Mouse (Mus musculus): Measurements from ENCODE around the gene Bri3. TPM values are rescaled to one million over a fixed set of nuclear protein-coding genes. Genes with fewer than 3 reads are reported as not detected.

Gene Bri3
- polyA plus RNA-seq, 1 experiment from 2014 or later, result 313 TPM

DNA sequence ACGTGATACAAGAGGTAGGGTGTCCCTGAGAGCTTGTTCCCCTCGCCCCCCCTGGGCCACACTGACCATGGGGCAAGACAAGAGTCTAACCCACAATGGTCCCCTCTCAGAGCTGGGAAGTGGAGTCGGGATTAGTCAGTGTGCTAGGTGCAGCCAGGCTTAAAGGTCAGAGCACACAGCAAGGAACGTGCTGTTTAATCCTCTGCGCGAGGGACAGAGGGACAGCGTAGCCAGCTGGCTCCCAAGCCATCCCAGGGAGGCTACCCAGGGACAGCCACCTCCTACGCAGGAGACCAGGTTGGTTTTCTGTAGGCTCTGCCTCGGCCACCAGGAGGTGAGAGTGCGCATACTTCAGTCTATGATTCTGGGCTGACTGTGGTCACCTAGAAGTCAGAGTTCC, 39.3 kb upstream of the Bri3 start:
- ATAC-seq, result no peak
- 82% methylated on average over 10 of the region's 10 CpGs for WGBS

DNA sequence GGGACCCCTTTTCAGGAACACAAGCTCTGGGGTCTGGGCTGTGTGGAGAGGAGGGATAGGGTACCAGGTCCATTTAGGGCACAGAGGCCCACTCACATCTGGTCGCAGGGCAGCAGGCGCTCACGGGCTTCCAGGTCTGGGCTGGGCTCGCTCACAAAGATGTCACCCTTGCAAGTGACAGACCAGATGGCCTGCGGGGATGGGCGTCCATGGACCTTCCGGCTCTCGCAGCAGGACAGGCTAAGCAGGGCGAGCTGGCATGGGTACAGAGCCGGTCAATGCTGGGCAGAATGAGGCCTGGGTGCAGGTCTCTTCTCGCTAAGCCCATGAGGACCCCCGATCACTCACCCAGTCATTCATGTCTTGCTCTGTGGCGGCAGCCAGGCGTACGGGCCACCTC, 38.2 kb upstream of the Bri3 start:
- no peaks in the 10 kb centered on the region for H3K4me1 ChIP-seq (replicated peaks; ENCODE audit: control insufficient read depth, insufficient read depth, low read length)
- H3K27ac ChIP-seq (ENCODE audit: low read depth, low read length), result no peak overlapping the region
- no peak for TF ChIP-seq CTCF (IDR thresholded peaks at IDR 0.05; ENCODE audit: low read depth)
- no peak overlapping the region for H3K4me2 ChIP-seq (replicated peaks; ENCODE audit: low read depth)
- no peak for ATAC-seq
- no peaks in the 10 kb centered on the region for H3K27me3 ChIP-seq (replicated peaks; ENCODE audit: control insufficient read depth, insufficient read depth, low read length)
- H3K4me3 ChIP-seq (ENCODE audit: low read depth, low read length), result no peak overlapping the region
- 97% methylated on average over 15 of the region's 15 CpGs for WGBS
- peaks cover 81% of the 10 kb centered on the region for H3K36me3 ChIP-seq (ENCODE audit: control insufficient read depth, insufficient read depth)
- no peaks in the 10 kb centered on the region for H3K9me3 ChIP-seq (ENCODE audit: control insufficient read depth)
- H3K9ac ChIP-seq (ENCODE audit: low read depth, low read length), result no peak overlapping the region

More for the DNA sequence above, 39.3 kb upstream of the Bri3 start:
- H3K27ac ChIP-seq (ENCODE audit: low read depth, low read length), result no peak overlapping the region
- H3K4me2 ChIP-seq (replicated peaks; ENCODE audit: low read depth), result no peak overlapping the region
- H3K36me3 ChIP-seq (ENCODE audit: control insufficient read depth, insufficient read depth), result peaks cover 79% of the 10 kb centered on the region
- no peak overlapping the region for H3K4me3 ChIP-seq (ENCODE audit: low read depth, low read length)
- H3K4me1 ChIP-seq (replicated peaks; ENCODE audit: control insufficient read depth, insufficient read depth, low read length), result no peaks in the 10 kb centered on the region
- TF ChIP-seq CTCF (IDR thresholded peaks at IDR 0.05; ENCODE audit: low read depth), result no peak
- H3K27me3 ChIP-seq (replicated peaks; ENCODE audit: control insufficient read depth, insufficient read depth, low read length), result no peaks in the 10 kb centered on the region
- H3K9ac ChIP-seq (ENCODE audit: low read depth, low read length), result no peak overlapping the region
- H3K9me3 ChIP-seq (ENCODE audit: control insufficient read depth), result no peaks in the 10 kb centered on the region

DNA sequence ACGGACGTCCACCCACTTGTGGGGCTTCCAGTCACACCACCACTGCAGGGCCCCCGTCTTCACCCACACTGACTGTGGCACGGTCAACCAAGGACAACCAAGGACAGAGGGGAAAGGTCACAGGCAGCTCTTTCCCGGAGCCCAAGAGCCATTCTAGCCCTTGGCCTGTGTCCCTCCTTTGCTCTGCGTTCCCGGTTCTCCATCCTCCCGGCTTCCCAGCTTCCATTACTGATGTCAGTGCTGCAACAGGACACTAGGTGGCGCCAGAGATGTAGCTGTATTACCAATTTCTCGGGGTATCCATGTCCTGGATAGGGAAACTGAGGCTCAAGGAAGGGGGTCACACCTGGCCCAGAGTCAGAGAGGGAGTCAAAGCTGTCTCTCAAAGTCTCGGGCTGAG, 36.8 kb upstream of the Bri3 start:
- TF ChIP-seq CTCF (IDR thresholded peaks at IDR 0.05; ENCODE audit: low read depth), result peak; percentile 89
- Histone ChIP-seq H3K4me2 (replicated peaks; ENCODE audit: low read depth) (no peak overlapping the region), H3K27me3 (replicated peaks; ENCODE audit: control insufficient read depth, insufficient read depth, low read length) (no peaks in the 10 kb centered on the region), H3K9me3 (ENCODE audit: control insufficient read depth) (no peaks in the 10 kb centered on the region), H3K27ac (ENCODE audit: low read depth, low read length) (no peak overlapping the region), H3K4me1 (replicated peaks; ENCODE audit: control insufficient read depth, insufficient read depth, low read length) (no peaks in the 10 kb centered on the region), H3K4me3 (ENCODE audit: low read depth, low read length) (no peak overlapping the region), H3K9ac (ENCODE audit: low read depth, low read length) (no peak overlapping the region), H3K36me3 (ENCODE audit: control insufficient read depth, insufficient read depth) (peaks cover 82% of the 10 kb centered on the region)
- no peak; the same call in 1 of the 2 replicates for ATAC-seq
- 49% methylated on average over 11 of the region's 11 CpGs for WGBS

DNA sequence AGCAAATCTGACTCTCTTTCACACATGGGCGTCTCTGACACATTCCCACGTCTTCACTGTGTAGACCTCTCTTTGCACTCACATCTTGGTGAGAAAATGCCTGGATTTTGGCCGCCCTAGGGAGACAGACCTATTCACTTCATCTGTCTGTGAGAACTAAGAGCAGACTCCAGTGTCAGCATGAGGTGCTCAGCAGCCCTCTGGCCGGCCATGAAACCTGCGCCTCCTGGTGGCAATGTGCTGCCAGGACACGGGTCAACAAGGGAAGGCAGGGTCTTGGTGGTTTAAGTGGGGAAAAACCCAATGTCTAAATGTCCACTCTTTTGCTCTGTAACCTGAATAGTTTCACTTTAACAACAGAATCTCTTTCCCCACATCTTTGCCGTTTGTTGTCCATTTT, 29.8 kb upstream of the Bri3 start:
- 0 out of 2 replicates have a peak, but pooled peaks have one; percentile 14 for ATAC-seq

DNA sequence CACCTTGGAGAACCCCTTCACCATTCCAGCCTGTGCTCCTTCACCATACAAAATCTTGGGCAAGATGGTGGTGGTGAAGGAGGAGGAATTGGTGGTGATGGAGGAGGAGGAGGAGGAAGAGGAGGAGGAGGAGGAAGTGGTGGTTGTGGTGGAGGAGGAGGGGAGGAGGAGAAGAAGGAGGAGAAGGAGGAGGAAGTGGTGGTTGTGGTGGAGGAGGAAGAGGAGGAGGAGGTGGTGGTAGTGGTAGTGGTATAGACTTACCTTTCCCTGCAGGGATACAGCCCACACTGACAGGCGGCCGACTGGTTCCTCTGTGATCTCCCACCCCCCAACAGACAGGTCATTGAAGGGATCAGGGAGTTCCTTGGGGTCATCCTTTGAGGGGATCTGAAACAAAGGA, 28.2 kb upstream of the Bri3 start:
- Histone ChIP-seq H3K27ac (ENCODE audit: low read depth, low read length) (no peak overlapping the region), H3K36me3 (ENCODE audit: control insufficient read depth, insufficient read depth) (peaks cover 41% of the 10 kb centered on the region), H3K4me1 (replicated peaks; ENCODE audit: control insufficient read depth, insufficient read depth, low read length) (no peaks in the 10 kb centered on the region), H3K4me2 (replicated peaks; ENCODE audit: low read depth) (no peak overlapping the region), H3K4me3 (ENCODE audit: low read depth, low read length) (no peak overlapping the region), H3K9ac (ENCODE audit: low read depth, low read length) (no peak overlapping the region), H3K9me3 (ENCODE audit: control insufficient read depth) (no peaks in the 10 kb centered on the region), H3K27me3 (replicated peaks; ENCODE audit: control insufficient read depth, insufficient read depth, low read length) (no peaks in the 10 kb centered on the region)
- no peak for TF ChIP-seq CTCF (IDR thresholded peaks at IDR 0.05; ENCODE audit: low read depth)
- WGBS, result 77% methylated on average over 2 of the region's 2 CpGs
- ATAC-seq, result no peak

More for the DNA sequence above, 29.8 kb upstream of the Bri3 start:
- H3K27ac ChIP-seq (ENCODE audit: low read depth, low read length), result no peak overlapping the region
- H3K9me3 ChIP-seq (ENCODE audit: control insufficient read depth), result no peaks in the 10 kb centered on the region
- TF ChIP-seq CTCF (IDR thresholded peaks at IDR 0.05; ENCODE audit: low read depth), result peak; percentile 90
- H3K4me3 ChIP-seq (ENCODE audit: low read depth, low read length), result no peak overlapping the region
- H3K4me1 ChIP-seq (replicated peaks; ENCODE audit: control insufficient read depth, insufficient read depth, low read length), result no peaks in the 10 kb centered on the region
- WGBS, result 37% methylated on average over 7 of the region's 7 CpGs
- H3K36me3 ChIP-seq (ENCODE audit: control insufficient read depth, insufficient read depth), result peaks cover 57% of the 10 kb centered on the region
- no peak overlapping the region for H3K4me2 ChIP-seq (replicated peaks; ENCODE audit: low read depth)
- no peak overlapping the region for H3K9ac ChIP-seq (ENCODE audit: low read depth, low read length)
- H3K27me3 ChIP-seq (replicated peaks; ENCODE audit: control insufficient read depth, insufficient read depth, low read length), result no peaks in the 10 kb centered on the region

DNA sequence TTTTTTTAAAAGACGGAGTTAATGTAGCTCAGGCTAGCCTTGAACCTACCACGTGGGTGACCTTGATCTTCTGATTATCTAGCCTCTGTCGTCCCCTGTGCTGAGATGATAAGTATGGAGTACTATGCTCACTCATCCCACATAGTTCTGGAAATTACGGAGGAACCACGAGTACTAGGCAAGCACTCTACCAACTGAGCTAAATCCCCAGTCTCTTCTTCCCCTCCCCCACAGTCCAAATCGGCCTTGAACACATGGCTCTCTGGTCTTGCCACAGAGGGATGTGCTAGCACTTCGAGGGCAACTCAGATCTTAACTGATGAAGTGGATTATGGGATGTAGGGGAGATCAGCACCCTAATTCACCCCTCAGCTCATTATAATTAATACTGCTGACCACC, 26.2 kb upstream of the Bri3 start:
- 91% methylated on average over 7 of the region's 7 CpGs for WGBS
- Histone ChIP-seq H3K27me3 (replicated peaks; ENCODE audit: control insufficient read depth, insufficient read depth, low read length) (no peaks in the 10 kb centered on the region), H3K36me3 (ENCODE audit: control insufficient read depth, insufficient read depth) (peaks cover 27% of the 10 kb centered on the region; the same call in 1 of the 2 replicates), H3K4me2 (replicated peaks; ENCODE audit: low read depth) (no peak overlapping the region), H3K9ac (ENCODE audit: low read depth, low read length) (no peak overlapping the region), H3K9me3 (ENCODE audit: control insufficient read depth) (no peaks in the 10 kb centered on the region), H3K4me3 (ENCODE audit: low read depth, low read length) (no peak overlapping the region), H3K27ac (ENCODE audit: low read depth, low read length) (no peak overlapping the region), H3K4me1 (replicated peaks; ENCODE audit: control insufficient read depth, insufficient read depth, low read length) (no peaks in the 10 kb centered on the region)
- TF ChIP-seq CTCF (IDR thresholded peaks at IDR 0.05; ENCODE audit: low read depth), result no peak
- no peak for ATAC-seq

DNA sequence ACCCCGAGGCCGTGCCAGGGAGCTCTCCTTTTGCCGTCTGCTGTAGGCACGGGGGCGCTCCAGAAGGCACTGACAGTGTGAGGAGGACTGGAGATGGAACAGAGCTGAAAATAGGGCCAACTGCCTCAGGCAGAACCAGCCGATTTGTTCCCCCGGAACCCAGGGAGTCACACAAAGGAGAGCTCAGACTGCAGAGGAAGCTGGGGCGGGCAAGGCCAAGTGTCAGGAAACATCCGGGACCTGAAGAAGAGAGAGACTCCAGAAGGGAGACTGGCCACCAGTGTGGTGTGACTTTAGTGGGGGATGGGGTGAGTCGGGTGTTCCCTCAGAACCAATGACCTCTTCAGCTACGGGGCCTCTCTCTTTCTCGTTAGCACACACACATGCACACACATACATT, 24.9 kb upstream of the Bri3 start:
- Histone ChIP-seq H3K36me3 (ENCODE audit: control insufficient read depth, insufficient read depth) (peaks cover 22% of the 10 kb centered on the region; the same call in 1 of the 2 replicates), H3K27me3 (replicated peaks; ENCODE audit: control insufficient read depth, insufficient read depth, low read length) (no peaks in the 10 kb centered on the region), H3K9ac (ENCODE audit: low read depth, low read length) (no peak overlapping the region), H3K4me3 (ENCODE audit: low read depth, low read length) (no peak overlapping the region), H3K4me2 (replicated peaks; ENCODE audit: low read depth) (no peak overlapping the region), H3K4me1 (replicated peaks; ENCODE audit: control insufficient read depth, insufficient read depth, low read length) (no peaks in the 10 kb centered on the region), H3K27ac (ENCODE audit: low read depth, low read length) (no peak overlapping the region), H3K9me3 (ENCODE audit: control insufficient read depth) (no peaks in the 10 kb centered on the region)
- TF ChIP-seq CTCF (IDR thresholded peaks at IDR 0.05; ENCODE audit: low read depth), result no peak
- WGBS, result 82% methylated on average over 12 of the region's 12 CpGs
- no peak for ATAC-seq

All from intestine, postnatal 0 days (tissue).